Mouse (Mus musculus): ENCODE results near the gene Mdm1.
A peak's percentile ranks its signal among the peaks of the same experiment; 100 is the strongest.

Mdm1 gene

GRCm38 (mm10) chr10:118141018-118141883, at the start of gene Mdm1:
Mdm1 (plus strand) TSS chr10:118141811.
- DNase-seq (ENCODE audit: low spot score in 2 of 2) = peak; percentile 96 to 97

GRCm38 (mm10) chr10:118092745-118093144, 48.9 kb upstream of the Mdm1 start:
- DNase-seq (ENCODE audit: low spot score in 2 of 2) = no peak

- DNase-seq (ENCODE audit: low spot score in 2 of 2) = no peak
These were observed 47.9 kb upstream of the Mdm1 start for GRCm38 (mm10) chr10:118093728-118094127.

GRCm38 (mm10) chr10:118094853-118095252, 46.8 kb upstream of the Mdm1 start:
- DNase-seq (ENCODE audit: low spot score in 2 of 2) = no peak

DNA sequence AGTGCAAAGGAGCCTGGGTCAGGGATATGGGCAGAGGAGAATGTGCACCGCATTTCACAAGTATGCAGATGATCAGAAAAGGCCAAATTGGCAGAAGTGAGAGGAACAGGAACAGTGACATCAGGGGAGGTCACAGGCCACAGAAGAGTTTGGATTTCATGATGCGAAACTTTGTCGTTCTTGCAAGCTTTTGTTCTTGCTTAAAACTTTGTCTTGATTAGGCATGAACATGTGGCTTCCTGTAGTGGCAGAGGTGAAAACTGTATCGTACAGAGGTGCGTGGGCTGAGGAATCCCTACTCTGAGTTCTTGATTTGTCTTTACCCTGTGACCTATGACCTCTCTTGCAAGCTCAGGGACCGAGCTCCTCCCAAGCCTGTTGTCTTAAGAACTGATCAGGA, 45.4 kb upstream of the Mdm1 start:
- DNase-seq (ENCODE audit: low spot score in 2 of 2) = no peak

DNA sequence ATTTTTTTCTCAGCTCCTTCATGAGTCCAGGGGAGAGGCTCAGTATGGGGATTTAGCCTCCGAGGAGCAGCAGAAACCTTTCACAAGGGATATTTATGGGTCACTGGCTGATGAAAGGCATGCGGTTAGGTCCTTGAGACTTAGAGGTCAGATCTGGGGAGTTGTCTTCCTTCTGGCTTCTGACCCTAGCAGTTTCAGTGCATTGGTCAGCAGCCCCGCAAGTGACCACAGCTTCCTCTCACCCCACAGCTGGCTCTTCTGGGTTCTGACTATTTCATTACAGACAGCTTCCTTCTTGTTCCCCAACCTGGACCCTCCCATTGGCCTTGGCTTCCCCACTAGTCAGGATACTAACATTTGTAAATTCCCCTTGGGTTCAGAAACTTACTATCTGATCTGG, 43.7 kb upstream of the Mdm1 start:
- DNase-seq (ENCODE audit: low spot score in 2 of 2) = no peak

DNA sequence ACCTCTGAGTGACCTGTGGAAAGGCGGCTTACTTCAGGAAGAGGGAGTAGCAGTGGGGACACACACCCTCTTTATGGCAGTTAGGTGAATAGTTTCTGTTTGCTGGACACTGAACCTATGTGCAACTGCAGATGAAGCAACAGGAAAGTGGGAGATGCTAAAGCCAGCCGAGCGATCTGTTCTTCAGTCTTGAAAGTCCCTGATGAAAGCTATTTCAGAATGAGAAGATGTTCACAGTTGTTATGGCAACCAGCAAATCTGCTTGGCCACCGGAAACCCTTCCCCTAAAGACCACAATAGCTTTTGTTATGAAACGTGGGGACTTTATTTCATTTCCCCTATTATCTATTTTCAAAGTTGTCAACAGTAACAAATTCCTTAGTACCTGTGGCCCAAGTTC, 41.0 kb upstream of the Mdm1 start:
- DNase-seq (ENCODE audit: low spot score in 2 of 2) = no peak

GRCm38 (mm10) chr10:118101056-118101455, 40.6 kb upstream of the Mdm1 start:
- DNase-seq (ENCODE audit: low spot score in 2 of 2) = no peak

GRCm38 (mm10) chr10:118103020-118103666, 38.5 kb upstream of the Mdm1 start:
- DNase-seq (ENCODE audit: low spot score in 2 of 2) = peak; percentile 79 to 80

GRCm38 (mm10) chr10:118103906-118104305, 37.7 kb upstream of the Mdm1 start:
- no peak for DNase-seq (ENCODE audit: low spot score in 2 of 2)

GRCm38 (mm10) chr10:118107031-118107430, 34.6 kb upstream of the Mdm1 start:
- no peak for DNase-seq (ENCODE audit: low spot score in 2 of 2)

DNA sequence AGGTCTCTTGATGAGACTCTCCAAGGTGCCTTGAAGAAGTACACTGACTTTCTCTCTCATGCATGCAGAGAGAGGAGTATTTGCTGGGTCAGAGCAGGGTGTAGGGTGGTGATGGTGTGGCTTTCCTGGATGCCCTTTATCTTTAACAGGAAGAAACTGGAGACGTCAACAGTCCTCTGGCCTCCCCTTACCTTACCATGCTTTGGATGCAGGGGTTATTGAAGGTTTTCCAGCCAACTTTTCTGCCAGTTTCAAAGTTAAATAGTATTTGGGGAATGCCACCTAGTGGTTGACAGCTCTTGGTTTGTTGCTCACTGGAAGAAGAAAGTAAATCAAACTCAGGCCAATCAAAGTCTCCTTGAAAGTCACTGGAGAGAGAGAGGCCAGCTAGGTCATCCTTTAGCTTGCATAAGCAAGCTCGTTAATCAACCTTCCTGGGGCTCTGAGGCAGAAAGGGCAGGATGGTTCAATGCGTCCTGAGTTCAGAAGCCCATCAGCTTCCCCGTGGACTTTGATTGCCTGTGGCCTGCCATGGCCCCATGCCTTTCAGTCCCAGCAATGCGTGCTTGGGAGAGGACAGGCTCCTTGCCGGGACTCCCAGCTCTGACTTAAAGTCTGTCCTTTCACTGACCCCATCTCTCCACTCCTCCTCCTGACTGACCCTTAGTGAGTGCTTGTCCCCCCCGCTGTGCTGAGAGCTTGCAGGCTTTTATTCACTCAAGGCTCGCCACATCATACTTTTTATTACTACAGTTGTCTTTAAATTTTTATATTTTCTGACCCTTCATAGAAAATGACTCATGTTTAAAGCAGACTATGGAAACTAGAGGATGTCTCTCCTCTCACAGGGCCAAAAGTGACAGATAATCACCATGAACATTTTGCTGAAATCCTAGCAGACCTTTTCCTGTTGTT, 31.3 kb upstream of the Mdm1 start:
- no peak for DNase-seq (ENCODE audit: low spot score in 2 of 2)

- DNase-seq (ENCODE audit: low spot score in 2 of 2) = no peak
These were observed 30.7 kb upstream of the Mdm1 start for GRCm38 (mm10) chr10:118110921-118111301.

DNA sequence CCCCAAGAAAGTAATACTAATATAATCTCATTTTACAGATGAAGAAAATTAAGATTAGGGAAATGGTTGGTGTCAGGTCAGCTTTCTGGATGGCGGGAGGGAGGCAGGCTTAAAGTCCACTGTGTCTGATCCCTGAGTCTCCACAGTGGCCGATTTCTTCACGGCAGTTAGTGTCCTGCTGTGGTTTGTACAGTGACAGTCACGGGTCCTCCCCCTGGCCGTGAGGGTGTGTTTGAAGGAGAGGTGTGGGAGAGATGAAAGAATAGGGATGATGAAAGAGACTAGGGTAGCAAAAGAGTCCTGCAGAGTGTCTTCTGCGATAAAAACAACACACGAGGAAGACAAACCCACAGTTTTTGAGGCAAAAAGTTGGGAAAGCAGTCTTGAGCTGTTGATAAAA, 30.0 kb upstream of the Mdm1 start:
- DNase-seq (ENCODE audit: low spot score in 2 of 2) = no peak

DNA sequence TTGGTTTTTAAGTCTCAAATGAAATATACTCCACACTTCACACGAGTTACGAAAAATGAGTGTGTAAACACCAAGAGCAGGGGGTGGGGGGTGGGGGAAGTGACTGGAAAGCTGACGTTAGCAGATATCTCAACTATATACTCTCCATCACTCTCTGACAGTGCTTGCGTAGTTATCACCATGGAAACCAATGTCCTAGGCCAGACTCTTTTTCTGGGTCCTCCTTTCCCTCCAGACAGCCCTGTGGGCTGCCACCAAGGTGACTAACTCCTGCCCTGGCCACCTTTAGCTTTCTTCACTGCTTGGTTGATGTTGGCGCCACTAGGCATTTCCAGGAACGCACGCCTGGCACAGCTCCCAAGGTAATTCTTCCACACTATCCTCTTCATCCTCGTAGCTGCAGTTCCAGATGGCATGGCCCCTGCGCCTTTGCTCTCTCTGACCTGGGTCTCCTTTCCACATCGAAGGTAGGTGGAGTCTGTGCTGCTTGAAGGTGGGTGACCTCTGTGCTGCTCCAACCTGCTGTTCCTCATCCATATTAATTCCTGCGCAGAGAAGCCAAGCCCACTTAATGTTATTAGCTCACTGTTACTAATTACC, 29.2 kb upstream of the Mdm1 start:
- no peak for DNase-seq (ENCODE audit: low spot score in 2 of 2)

- no peak for DNase-seq (ENCODE audit: low spot score in 2 of 2)
These were observed 28.3 kb upstream of the Mdm1 start for GRCm38 (mm10) chr10:118113256-118113682.

- no peak for DNase-seq (ENCODE audit: low spot score in 2 of 2)
These were observed 27.3 kb upstream of the Mdm1 start for GRCm38 (mm10) chr10:118114271-118114670.

DNA sequence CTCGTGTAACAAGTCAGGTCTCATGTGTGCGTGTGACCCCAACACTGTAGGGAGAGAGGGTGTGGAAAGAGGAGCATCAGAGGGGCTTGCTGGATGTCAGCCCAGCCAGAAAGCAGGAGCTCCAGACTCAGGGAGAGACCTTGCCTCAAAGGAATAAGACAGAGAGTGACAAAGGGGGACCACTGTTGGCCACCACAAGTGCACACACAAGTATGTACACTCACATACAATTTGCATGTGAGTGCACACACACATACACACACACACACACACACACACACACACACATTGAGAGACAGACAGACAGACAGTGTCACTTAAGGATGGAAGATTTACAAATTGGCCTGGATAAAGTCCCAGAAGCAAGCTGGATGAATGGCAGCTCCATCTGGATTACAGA, 25.2 kb upstream of the Mdm1 start:
- no peak for DNase-seq (ENCODE audit: low spot score in 2 of 2)

DNA sequence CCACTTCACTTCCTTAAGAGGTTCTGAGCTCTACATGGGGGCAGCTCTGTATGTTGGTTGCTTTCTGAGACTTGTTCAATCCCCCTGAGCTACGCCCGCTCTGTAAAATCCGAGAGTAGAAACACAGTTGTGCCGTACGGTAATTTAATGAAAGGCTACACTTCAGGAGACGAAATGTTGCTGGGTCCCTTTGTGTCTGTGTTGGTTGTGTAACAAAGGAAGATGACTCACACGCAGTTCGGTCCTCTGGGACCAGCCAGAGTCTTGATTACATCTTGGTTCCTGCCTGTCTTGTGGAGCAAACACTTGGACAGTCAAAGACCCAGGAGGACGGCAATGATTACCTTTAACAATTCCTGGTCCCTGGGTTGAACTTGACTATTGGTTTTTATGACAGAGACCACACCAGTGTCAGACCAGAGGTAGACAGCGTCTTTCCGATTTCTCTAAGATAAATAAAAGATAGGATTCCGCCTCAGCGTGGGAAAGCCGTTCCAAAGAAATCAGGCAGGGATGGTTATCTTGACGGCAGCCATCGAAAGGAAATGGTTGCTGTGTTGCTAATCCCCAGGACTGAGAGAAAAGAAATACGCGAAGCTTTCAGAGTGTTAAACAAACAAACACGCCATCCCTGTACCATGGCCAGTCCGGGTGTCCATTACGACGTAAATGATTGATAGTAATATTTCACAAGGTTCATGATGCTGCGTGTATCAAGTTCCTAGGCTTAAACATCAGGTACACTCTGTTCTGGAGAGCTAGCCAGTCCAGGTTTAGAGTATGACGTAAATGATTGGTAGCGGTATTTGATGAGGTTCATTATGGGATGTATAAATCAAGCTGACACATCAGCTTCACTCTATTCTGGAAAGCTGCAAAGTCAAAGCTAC, 20.3 kb upstream of the Mdm1 start:
- no peak for DNase-seq (ENCODE audit: low spot score in 2 of 2)

DNA sequence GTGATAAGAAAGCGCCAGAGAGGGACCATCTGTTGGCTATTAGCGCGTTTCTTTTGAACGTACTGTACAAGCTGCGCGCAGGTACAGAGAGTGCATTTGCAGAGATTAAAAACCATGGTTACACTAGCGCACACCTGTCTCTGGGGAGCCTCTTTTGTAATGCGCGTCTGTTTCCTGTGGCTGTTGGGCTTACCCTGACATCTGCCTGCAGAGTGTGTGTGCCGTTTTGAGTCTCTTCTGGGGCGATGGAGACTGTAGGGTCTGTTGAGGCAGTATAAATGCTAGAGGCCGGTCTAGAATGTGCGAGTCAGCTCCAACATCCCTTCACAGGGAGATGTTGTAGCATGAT, 19.7 kb upstream of the Mdm1 start:
- no peak for DNase-seq (ENCODE audit: low spot score in 2 of 2)
